28 mouse cellular contexts compared by ENCODE assay signal in genomic region chr13:97180113-97180828, GRCm38 (mm10). TPM values are rescaled to one million over a fixed set of nuclear protein-coding genes. Genes with fewer than 3 reads are reported as not detected.
A peak's percentile ranks its signal among the peaks of the same experiment; 100 is the strongest.
DNase-seq lines count a peak whose midpoint lies in the region; ATAC-seq lines count a peak whose summit lies in the region.
"Had no signal": no experiment of that assay in that cellular context is flagged by ENCODE, and none has a peak within 500 bp of the region (broad histone marks: within the 10 kb centered on the region; RNA-seq: fewer than 3 reads in every experiment).

No protein-coding gene starts in this region.

- 0 out of 2 replicates have a peak, but pooled peaks have one; percentile 3 for ATAC-seq in frontal cortex, adult (ENCODE audit: low TSS enrichment)
- ATAC-seq in midbrain, embryonic 11.5 days (ENCODE audit: low FRiP score): no peak
- no peak for ATAC-seq in midbrain, embryonic 15.5 days (replicated peaks)
- peak; percentile 57 for ATAC-seq in forebrain, embryonic 13.5 days
- ATAC-seq in midbrain, embryonic 16.5 days: no peak
- no peak for ATAC-seq in granulocyte monocyte progenitor cell, adult 5-6 weeks (replicated peaks; ENCODE audit: poor library complexity, severe bottlenecking)
- ATAC-seq: Patski had no signal

- H3K4me3 ChIP-seq in midbrain, embryonic 11.5 days (ENCODE audit: low read depth, low read length): no peak overlapping the region
- no peak overlapping the region for H3K4me3 ChIP-seq in midbrain, embryonic 15.5 days
- no peak overlapping the region for H3K4me3 ChIP-seq in forebrain, embryonic 13.5 days
- H3K4me3 ChIP-seq in midbrain, embryonic 16.5 days (ENCODE audit: low read depth, low read length): no peak overlapping the region
- H3K4me3 ChIP-seq: embryonic facial prominence, embryonic 12.5 days; hindbrain, embryonic 13.5 days; kidney, embryonic 15.5 days; myocyte; neural tube, embryonic 12.5 days had no signal

- H3K27ac ChIP-seq in midbrain, embryonic 11.5 days (ENCODE audit: low read depth, low read length): no peak overlapping the region
- no peak overlapping the region for H3K27ac ChIP-seq in midbrain, embryonic 15.5 days
- H3K27ac ChIP-seq in forebrain, embryonic 13.5 days: peak overlapping the region; percentile 45
- 0 out of 2 replicates have a peak overlapping the region, but pooled peaks have one; percentile 33 for H3K27ac ChIP-seq in midbrain, embryonic 16.5 days (ENCODE audit: low read length)
- H3K27ac ChIP-seq: embryonic facial prominence, embryonic 12.5 days; hindbrain, embryonic 13.5 days; kidney, embryonic 15.5 days; liver, embryonic 14.5 days; neural tube, embryonic 12.5 days had no signal

- H3K4me2 ChIP-seq in midbrain, embryonic 11.5 days: no peak overlapping the region
- H3K4me2 ChIP-seq in midbrain, embryonic 15.5 days: no peak overlapping the region
- H3K4me2 ChIP-seq in forebrain, embryonic 13.5 days: no peak overlapping the region
- H3K4me2 ChIP-seq in midbrain, embryonic 16.5 days (ENCODE audit: low read length): no peak overlapping the region
- H3K4me2 ChIP-seq: embryonic facial prominence, embryonic 12.5 days; heart, embryonic 11.5 days; hindbrain, embryonic 13.5 days; kidney, embryonic 15.5 days; neural tube, embryonic 12.5 days had no signal

- H3K27me3 ChIP-seq in midbrain, embryonic 11.5 days (ENCODE audit: control insufficient read depth, insufficient read depth, low read length): no peaks in the 10 kb centered on the region
- H3K27me3 ChIP-seq in midbrain, embryonic 15.5 days (replicated peaks): no peaks in the 10 kb centered on the region
- H3K27me3 ChIP-seq in forebrain, embryonic 13.5 days: no peaks in the 10 kb centered on the region
- no peaks in the 10 kb centered on the region for H3K27me3 ChIP-seq in midbrain, embryonic 16.5 days (ENCODE audit: control insufficient read depth, insufficient read depth, low read depth, low read length)
- H3K27me3 ChIP-seq: embryonic facial prominence, embryonic 12.5 days; hindbrain, embryonic 13.5 days; kidney, embryonic 15.5 days; neural tube, embryonic 12.5 days; Patski had no signal

- no peaks in the 10 kb centered on the region; the same call in 1 of the 2 replicates for H3K36me3 ChIP-seq in midbrain, embryonic 11.5 days (ENCODE audit: control insufficient read depth, insufficient read depth, low read length)
- H3K36me3 ChIP-seq in midbrain, embryonic 15.5 days (replicated peaks): peaks cover 13% of the 10 kb centered on the region; the same call in 1 of the 2 replicates
- peaks cover 51% of the 10 kb centered on the region for H3K36me3 ChIP-seq in forebrain, embryonic 13.5 days (ENCODE audit: poor library complexity, severe bottlenecking)
- H3K36me3 ChIP-seq in midbrain, embryonic 16.5 days (ENCODE audit: control insufficient read depth, insufficient read depth, low read length): 0 out of 2 replicates have a peak, but pooled peaks cover 2% of the 10 kb centered on the region

- H3K4me1 ChIP-seq in midbrain, embryonic 11.5 days (ENCODE audit: control insufficient read depth, insufficient read depth, low read length): 0 out of 2 replicates have a peak, but pooled peaks cover 2% of the 10 kb centered on the region
- no peaks in the 10 kb centered on the region for H3K4me1 ChIP-seq in midbrain, embryonic 15.5 days
- H3K4me1 ChIP-seq in forebrain, embryonic 13.5 days: peaks cover 15% of the 10 kb centered on the region
- no peaks in the 10 kb centered on the region for H3K4me1 ChIP-seq in midbrain, embryonic 16.5 days (ENCODE audit: control insufficient read depth, insufficient read depth, low read length)
- H3K4me1 ChIP-seq: embryonic facial prominence, embryonic 12.5 days; hindbrain, embryonic 13.5 days; kidney, embryonic 15.5 days; neural tube, embryonic 12.5 days had no signal

- WGBS in midbrain, embryonic 11.5 days: 66% methylated on average over 6 of the region's 6 CpGs
- WGBS in midbrain, embryonic 15.5 days: 51% methylated on average over 6 of the region's 6 CpGs
- WGBS in forebrain, embryonic 13.5 days: 42% methylated on average over 6 of the region's 6 CpGs
- WGBS in midbrain, embryonic 16.5 days: 47% methylated on average over 6 of the region's 6 CpGs

- no peaks in the 10 kb centered on the region for H3K9me3 ChIP-seq in midbrain, embryonic 11.5 days (ENCODE audit: control insufficient read depth, low read length)
- H3K9me3 ChIP-seq in midbrain, embryonic 15.5 days: no peaks in the 10 kb centered on the region
- no peaks in the 10 kb centered on the region for H3K9me3 ChIP-seq in forebrain, embryonic 13.5 days (replicated peaks)
- no peaks in the 10 kb centered on the region for H3K9me3 ChIP-seq in midbrain, embryonic 16.5 days (replicated peaks; ENCODE audit: control insufficient read depth, low read length, poor library complexity, severe bottlenecking)
- H3K9me3 ChIP-seq: embryonic facial prominence, embryonic 12.5 days; hindbrain, embryonic 13.5 days; kidney, embryonic 15.5 days; neural tube, embryonic 12.5 days had no signal

- DNase-seq in frontal cortex, postnatal 10 days (ENCODE audit: low spot score in 2 of 2): no peak
- peak; percentile 67 for DNase-seq in midbrain, embryonic 11.5 days (ENCODE audit: low spot score, missing footprints)
- DNase-seq: adrenal gland, postnatal 10 days; cerebellum, adult 11 months; cerebellum, adult 9-10 months; cerebellum, postnatal 36 days; embryo, embryonic 11 days; gastrocnemius, postnatal 14 days; heart, adult 18-20 months; heart, postnatal 4 days; kidney, adult 18-20 months; kidney, postnatal 25 days; lung, adult 2 months; lung, postnatal 10 days; thymus, postnatal 4 days had no signal

- H3K9ac ChIP-seq in midbrain, embryonic 11.5 days (ENCODE audit: low read length): no peak overlapping the region
- no peak overlapping the region for H3K9ac ChIP-seq in midbrain, embryonic 15.5 days
- 0 out of 2 replicates have a peak overlapping the region, but pooled peaks have one; percentile 14 for H3K9ac ChIP-seq in forebrain, embryonic 13.5 days
- H3K9ac ChIP-seq in midbrain, embryonic 16.5 days (ENCODE audit: low read depth, low read length): no peak overlapping the region
- H3K9ac ChIP-seq: embryonic facial prominence, embryonic 12.5 days; hindbrain, embryonic 13.5 days; kidney, embryonic 15.5 days; liver, embryonic 14.5 days; neural tube, embryonic 12.5 days had no signal

RNA-seq across cellular contexts. Expression of gene Hexb, which starts 17.9 kb away (rescaled TPM):
- polyA plus RNA-seq in midbrain, embryonic 11.5 days (2014; fragmentation: Nextera tagmentation; extraction: Ambion mirVana): 25.8 and 26.1 TPM in 2 replicates
- polyA plus RNA-seq in midbrain, embryonic 15.5 days (2015; fragmentation: Nextera tagmentation; extraction: Ambion mirVana): 35.8 and 43.1 TPM in 2 replicates
- 21.4 and 21.6 TPM in 2 replicates for polyA plus RNA-seq in forebrain, embryonic 13.5 days (2015; fragmentation: Nextera tagmentation; extraction: Ambion mirVana)
- 40.3 and 49.8 TPM in 2 replicates for polyA plus RNA-seq in midbrain, embryonic 16.5 days (2015; fragmentation: Nextera tagmentation; extraction: Ambion mirVana)
- total RNA-seq in granulocyte monocyte progenitor cell, adult 5-6 weeks (2014; fragmentation: Nextera tagmentation): 27.7 and 33.3 TPM in 2 replicates
- 31.8 and 32.1 TPM in 2 replicates for total RNA-seq in granulocyte monocyte progenitor cell, adult 5-6 weeks (2017)

RNA-seq across cellular contexts. Expression of gene Gfm2, which starts 42.5 kb away (rescaled TPM):
- polyA plus RNA-seq in midbrain, embryonic 11.5 days (2014; fragmentation: Nextera tagmentation; extraction: Ambion mirVana): 32.8 and 36.6 TPM in 2 replicates
- polyA plus RNA-seq in midbrain, embryonic 15.5 days (2015; fragmentation: Nextera tagmentation; extraction: Ambion mirVana): 31.4 and 36.4 TPM in 2 replicates
- polyA plus RNA-seq in forebrain, embryonic 13.5 days (2015; fragmentation: Nextera tagmentation; extraction: Ambion mirVana): 33.4 and 36.7 TPM in 2 replicates
- polyA plus RNA-seq in midbrain, embryonic 16.5 days (2015; fragmentation: Nextera tagmentation; extraction: Ambion mirVana): 30.1 and 37.0 TPM in 2 replicates
- 24.2 and 25.0 TPM in 2 replicates for total RNA-seq in granulocyte monocyte progenitor cell, adult 5-6 weeks (2014; fragmentation: Nextera tagmentation)
- total RNA-seq in granulocyte monocyte progenitor cell, adult 5-6 weeks (2017): 27.9 and 38.1 TPM in 2 replicates

RNA-seq across cellular contexts. Expression of gene Nsa2, which starts 42.5 kb away (rescaled TPM):
- 64.7 and 69.8 TPM in 2 replicates for polyA plus RNA-seq in midbrain, embryonic 11.5 days (2014; fragmentation: Nextera tagmentation; extraction: Ambion mirVana)
- 33.0 and 35.2 TPM in 2 replicates for polyA plus RNA-seq in midbrain, embryonic 15.5 days (2015; fragmentation: Nextera tagmentation; extraction: Ambion mirVana)
- 46.2 and 53.2 TPM in 2 replicates for polyA plus RNA-seq in forebrain, embryonic 13.5 days (2015; fragmentation: Nextera tagmentation; extraction: Ambion mirVana)
- 30.3 and 32.9 TPM in 2 replicates for polyA plus RNA-seq in midbrain, embryonic 16.5 days (2015; fragmentation: Nextera tagmentation; extraction: Ambion mirVana)
- total RNA-seq in granulocyte monocyte progenitor cell, adult 5-6 weeks (2014; fragmentation: Nextera tagmentation): 192 and 208 TPM in 2 replicates
- total RNA-seq in granulocyte monocyte progenitor cell, adult 5-6 weeks (2017): 335 and 341 TPM in 2 replicates

Comparison
In these comparisons a context has a peak if more than half of its experiments do, and no peak if none do; other contexts are left out.
1. H3K27ac ChIP-seq: peak in forebrain, embryonic 13.5 days (single experiment) and midbrain, embryonic 16.5 days (single experiment); none in midbrain, embryonic 11.5 days (single experiment) and midbrain, embryonic 15.5 days (single experiment).
2. ATAC-seq: peak in frontal cortex, adult (single experiment) and forebrain, embryonic 13.5 days (single experiment); none in midbrain, embryonic 11.5 days (single experiment), midbrain, embryonic 15.5 days (single experiment), midbrain, embryonic 16.5 days (single experiment) and granulocyte monocyte progenitor cell, adult 5-6 weeks (single experiment).